Mouse (Mus musculus) lung, adult 2 months (tissue): Measurements from ENCODE around the gene Pld5.

ENCODE experiments used
- CTCF ChIP-seq: fragments of 200-500 bp; IDR thresholded peaks from 2 replicates; pipeline ENCODE4 v1.5.1; 2011; ENCODE audit warnings: mild to moderate bottlenecking, low read length, control low read depth; ENCODE audit not compliant: insufficient read depth
- POLR2A ChIP-seq: fragments of 200-500 bp; IDR thresholded peaks from 2 replicates; pipeline ENCODE4 v1.6.1; 2011; ENCODE audit warnings: low read depth, mild to moderate bottlenecking, control low read depth, low read length, borderline replicate concordance; ENCODE audit errors: extremely low read depth

DNA sequence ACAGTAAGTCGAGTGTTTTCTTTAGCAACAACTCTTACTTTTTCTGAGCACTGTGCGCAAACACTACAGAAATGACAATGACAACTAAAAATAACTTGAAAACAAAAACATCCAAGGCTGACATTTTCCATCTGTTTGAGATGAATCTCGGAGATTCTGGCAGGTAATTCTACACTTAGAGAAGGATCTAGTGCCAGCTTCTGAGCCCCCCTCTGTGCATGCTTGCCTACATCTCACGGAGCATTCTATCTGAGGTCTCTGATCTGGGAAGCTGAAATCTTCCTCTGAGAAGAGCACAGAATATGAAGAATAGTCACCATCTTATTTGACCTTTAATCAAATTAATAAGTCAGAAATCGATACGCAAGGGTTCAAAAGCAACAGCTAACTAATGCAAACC lies 240.4 kb downstream of the Pld5 start:
- TF ChIP-seq CTCF, result no peak
- no peak for TF ChIP-seq POLR2A
